Mouse (Mus musculus) CH12.LX (cell line): Measurements from ENCODE around the gene Gm20521. TPM values are rescaled to one million over a fixed set of nuclear protein-coding genes. Genes with fewer than 3 reads are reported as not detected.

Experiments used
- DNase-seq: peaks from one replicate; pipeline ENCODE4 v3.0.0-alpha.2; 2013; ENCODE audit errors: extremely low read depth
- H3K27ac ChIP-seq: 2 replicates; pipeline ENCODE4 v1.5.1; 2012; ENCODE audit warnings: low read depth, mild to moderate bottlenecking, control low read depth, moderate library complexity; ENCODE audit not compliant: insufficient read depth
- H3K27me3 ChIP-seq: replicated peaks from 2 replicates; pipeline ENCODE3; 2012; ENCODE audit warnings: inconsistent platforms
- H3K36me3 ChIP-seq, 2 experiments: replicated peaks in 1 of 2; 2 replicates each; pipeline versions ENCODE3 to v1.6.1; 2012; ENCODE audit warnings: inconsistent platforms in 1 of 2, low read length in 1 of 2, mild to moderate bottlenecking in 1 of 2, mixed read lengths in 1 of 2, moderate library complexity in 1 of 2; ENCODE audit not compliant: control insufficient read depth in 1 of 2, insufficient read depth in 1 of 2
- H3K4me1 ChIP-seq, 2 experiments: 2 replicates each; pipeline ENCODE4 v1.6.1; 2012; ENCODE audit warnings: inconsistent platforms in 1 of 2, moderate library complexity in 1 of 2; ENCODE audit not compliant: insufficient read depth in 2 of 2, control insufficient read depth in 1 of 2
- H3K4me2 ChIP-seq: 2 replicates; pipeline ENCODE4 v1.6.1; 2012; ENCODE audit warnings: low read depth, mild to moderate bottlenecking, control low read depth; ENCODE audit not compliant: poor library complexity, insufficient read depth, severe bottlenecking
- H3K4me3 ChIP-seq, 3 experiments: fragments of 150-350 bp in 1 of 3; sonication (generic) in 1 of 3; replicated peaks in 1 of 3; 2 replicates each; pipeline versions ENCODE3 to v1.5.1; 2011 to 2012; ENCODE audit warnings: low read depth in 2 of 3, low read length in 2 of 3, mild to moderate bottlenecking in 2 of 3, moderate library complexity in 2 of 3, control low read depth in 1 of 3, improper control_type of control experiment in 1 of 3, inconsistent platforms in 1 of 3, mixed read lengths in 1 of 3; ENCODE audit not compliant: poor library complexity in 1 of 3
- H3K79me2 ChIP-seq: replicated peaks from 2 replicates; pipeline ENCODE4 v1.6.1; 2012; ENCODE audit warnings: mild to moderate bottlenecking, moderate library complexity; ENCODE audit not compliant: control insufficient read depth, poor library complexity, insufficient read depth, severe bottlenecking; ENCODE audit errors: extremely low read depth
- H3K9ac ChIP-seq: 2 replicates; pipeline ENCODE4 v1.6.1; 2012; ENCODE audit warnings: low read depth, mild to moderate bottlenecking, control low read depth, moderate library complexity; ENCODE audit not compliant: insufficient read depth
- H3K9me3 ChIP-seq: replicated peaks from 2 replicates; pipeline ENCODE3; 2012; ENCODE audit warnings: low read length, inconsistent platforms, mixed read lengths
- BHLHE40 ChIP-seq: IDR thresholded peaks from 2 replicates; pipeline ENCODE4 v1.6.1; 2011; ENCODE audit warnings: mild to moderate bottlenecking, low read depth, low read length, improper control_type of control experiment
- CHD1 ChIP-seq: IDR thresholded peaks from 2 replicates; pipeline ENCODE4 v1.6.1; 2012; ENCODE audit warnings: low read depth, low read length, improper control_type of control experiment, inconsistent platforms
- CHD2 ChIP-seq: IDR thresholded peaks from 2 replicates; pipeline ENCODE4 v1.6.1; 2011; ENCODE audit warnings: low read length, improper control_type of control experiment
- CTCF ChIP-seq, 2 experiments: IDR thresholded peaks in 1 of 2; conservative IDR thresholded peaks in 1 of 2; 2 replicates each; pipeline ENCODE4 v1.5.1; 2011 to 2012; ENCODE audit warnings: low read depth in 2 of 2, low read length in 2 of 2, improper control_type of control experiment in 1 of 2, inconsistent platforms in 1 of 2, mild to moderate bottlenecking in 1 of 2, moderate library complexity in 1 of 2
- E2F4 ChIP-seq: IDR thresholded peaks from 2 replicates; pipeline ENCODE4 v1.6.1; 2011; ENCODE audit warnings: low read depth, low read length, improper control_type of control experiment; ENCODE audit not compliant: insufficient replicate concordance
- ELF1 ChIP-seq: IDR thresholded peaks from 2 replicates; pipeline ENCODE4 v1.6.1; 2014; ENCODE audit warnings: low read depth, mild to moderate bottlenecking, inconsistent platforms, low read length, improper control_type of control experiment
- EP300 ChIP-seq: IDR thresholded peaks from 2 replicates; pipeline ENCODE4 v1.6.1; 2011; ENCODE audit warnings: low read length, improper control_type of control experiment
- ETS1 ChIP-seq: conservative IDR thresholded peaks from 2 replicates; pipeline ENCODE4 v1.6.1; 2012; ENCODE audit warnings: low read depth, mild to moderate bottlenecking, inconsistent platforms, low read length, improper control_type of control experiment, moderate library complexity
- HCFC1 ChIP-seq: IDR thresholded peaks from 2 replicates; pipeline ENCODE4 v1.6.1; 2012; ENCODE audit warnings: low read depth, mild to moderate bottlenecking, inconsistent platforms, low read length, improper control_type of control experiment
- IRF4 ChIP-seq: IDR thresholded peaks from 2 replicates; pipeline ENCODE4 v1.6.1; 2014; ENCODE audit warnings: low read depth, mild to moderate bottlenecking, inconsistent platforms, low read length, improper control_type of control experiment
- JUN ChIP-seq: IDR thresholded peaks from 2 replicates; pipeline ENCODE4 v1.6.1; 2011; ENCODE audit warnings: low read depth, mild to moderate bottlenecking, low read length, improper control_type of control experiment, moderate library complexity; ENCODE audit not compliant: insufficient read depth
- JUND ChIP-seq: conservative IDR thresholded peaks from 2 replicates; pipeline ENCODE4 v1.6.1; 2011; ENCODE audit warnings: low read depth, low read length, improper control_type of control experiment
- KAT2A ChIP-seq: IDR thresholded peaks from 2 replicates; pipeline ENCODE4 v1.6.1; 2012; ENCODE audit warnings: low read length, improper control_type of control experiment, inconsistent platforms; ENCODE audit not compliant: insufficient replicate concordance
- MAFK ChIP-seq: IDR thresholded peaks from 2 replicates; pipeline ENCODE4 v1.6.1; 2011; ENCODE audit warnings: low read length, improper control_type of control experiment; ENCODE audit not compliant: insufficient replicate concordance
- MAX ChIP-seq: IDR thresholded peaks from 2 replicates; pipeline ENCODE4 v1.6.1; 2011; ENCODE audit warnings: low read length, improper control_type of control experiment
- MAZ ChIP-seq: IDR thresholded peaks from 2 replicates; pipeline ENCODE4 v1.6.1; 2012; ENCODE audit warnings: low read depth, mild to moderate bottlenecking, inconsistent platforms, low read length, improper control_type of control experiment, moderate library complexity
- MEF2A ChIP-seq: IDR thresholded peaks from 2 replicates; pipeline ENCODE4 v1.6.1; 2014; ENCODE audit warnings: low read depth, mild to moderate bottlenecking, inconsistent platforms, low read length, improper control_type of control experiment, borderline replicate concordance
- MXI1 ChIP-seq: IDR thresholded peaks from 2 replicates; pipeline ENCODE4 v1.6.1; 2011; ENCODE audit warnings: mild to moderate bottlenecking, low read depth, low read length, improper control_type of control experiment
- MYC ChIP-seq: IDR thresholded peaks from 2 replicates; pipeline ENCODE4 v1.6.1; 2011; ENCODE audit warnings: low read depth, mild to moderate bottlenecking, improper control_type of control experiment, low read length
- POLR2A ChIP-seq: IDR thresholded peaks from 2 replicates; pipeline ENCODE4 v1.6.1; 2011; ENCODE audit warnings: low read depth, mild to moderate bottlenecking, improper control_type of control experiment, low read length
- RAD21 ChIP-seq: IDR thresholded peaks from 2 replicates; pipeline ENCODE4 v1.6.1; 2011; ENCODE audit warnings: low read depth, mild to moderate bottlenecking, low read length, improper control_type of control experiment, moderate library complexity
- SIN3A ChIP-seq: IDR thresholded peaks from 2 replicates; pipeline ENCODE4 v1.6.1; 2012; ENCODE audit warnings: low read length, improper control_type of control experiment, inconsistent platforms
- SMC3 ChIP-seq: IDR thresholded peaks from 2 replicates; pipeline ENCODE4 v1.6.1; 2011; ENCODE audit warnings: low read depth, low read length, improper control_type of control experiment
- TCF12 ChIP-seq: IDR thresholded peaks from 2 replicates; pipeline ENCODE4 v1.6.1; 2014; ENCODE audit warnings: low read depth, mild to moderate bottlenecking, inconsistent platforms, low read length, improper control_type of control experiment
- UBTF ChIP-seq: IDR thresholded peaks from 2 replicates; pipeline ENCODE4 v1.6.1; 2012; ENCODE audit warnings: low read depth, mild to moderate bottlenecking, inconsistent platforms, low read length, improper control_type of control experiment, moderate library complexity
- USF1 ChIP-seq: IDR thresholded peaks from 2 replicates; pipeline ENCODE4 v1.6.1; 2014; ENCODE audit warnings: low read depth, mild to moderate bottlenecking, inconsistent platforms, low read length, improper control_type of control experiment
- USF2 ChIP-seq: conservative IDR thresholded peaks from 2 replicates; pipeline ENCODE4 v1.6.1; 2011; ENCODE audit warnings: low read depth, low read length, improper control_type of control experiment
- ZC3H11A ChIP-seq: IDR thresholded peaks from 2 replicates; pipeline ENCODE4 v1.6.1; 2012; ENCODE audit warnings: low read depth, mild to moderate bottlenecking, inconsistent platforms, low read length, improper control_type of control experiment
- ZKSCAN1 ChIP-seq: IDR thresholded peaks from 2 replicates; pipeline ENCODE4 v1.6.1; 2012; ENCODE audit warnings: low read depth, inconsistent platforms, low read length, improper control_type of control experiment, borderline replicate concordance
- ZNF384 ChIP-seq: IDR thresholded peaks from 2 replicates; pipeline ENCODE4 v1.6.1; 2012; ENCODE audit warnings: low read depth, low read length, improper control_type of control experiment, inconsistent platforms
- dilution Hi-C: fragments of 300-500 bp; cut with MboI; formaldehyde crosslinking; loops from 2 replicates; pipeline ENCODE4 v1.14.3; 2020; ENCODE audit warnings: low sequenced_read_pairs; ENCODE audit not compliant: extremely low pct_unique_long_range_greater_than_20kb, extremely low pct_ligation_motif_present
- in situ Hi-C: fragments of 300-500 bp; cut with MboI; formaldehyde crosslinking; loops from 3 replicates; pipeline ENCODE4 v1.14.3; 2019; ENCODE audit warnings: low sequenced_read_pairs, low pct_ligation_motif_present, low pct_unique_long_range_greater_than_20kb, mixed read lengths
- polyA plus RNA-seq: library from polyadenylated mRNA; unstranded; fragments of >175 nt; gene quantifications from 2 replicates; pipeline ENCODE4 v1.2.1, GENCODE M21; 2012; ENCODE audit warnings: low read depth; ENCODE audit not compliant: insufficient read length
- total RNA-seq, 2 experiments: library from RNA; depleted of rRNA; stranded (reverse); fragments of 300-350 nt in 1 of 2; fragments of >200 nt in 1 of 2; gene quantifications; 2 replicates each; pipeline ENCODE4 v1.2.3; 2012 to 2014

The Gm20521 gene
- total and polyA plus RNA-seq, 3 experiments: not detected

- dilution Hi-C loops: no loop called here
- Histone ChIP-seq H3K36me3 (peaks cover 0 to 11% of the 10 kb centered on the region in 2 experiments), H3K79me2 (no peaks in the 10 kb centered on the region), H3K4me2 (no peak overlapping the region), H3K9ac (no peak overlapping the region), H3K27me3 (no peaks in the 10 kb centered on the region), H3K27ac (no peak overlapping the region), H3K9me3 (no peaks in the 10 kb centered on the region), H3K4me3 (no peak overlapping the region), H3K4me1 (peaks cover 0 to 13% of the 10 kb centered on the region in 2 experiments; a peak in 2 of 4 replicates)
- DNase-seq: peak; percentile 51
- TF ChIP-seq SMC3 (peak; percentile 52), CTCF (conservative IDR thresholded peaks at IDR 0.05 in 1 of 2, IDR thresholded peaks at IDR 0.05 in 1 of 2; ENCODE audit: low read depth in 2 of 2, low read length in 2 of 2) (peak; percentile 71 to 81), MAX (no peak), RAD21 (peak; percentile 36), ZC3H11A (no peak)
- in situ Hi-C loops: no loop called here
These were observed 22.7 kb upstream of the Gm20521 start for GRCm38 (mm10) chr14:54860511-54860910.

- H3K4me3 ChIP-seq: peak overlapping the region; percentile 74 to 89 (median 89)
- H3K9ac ChIP-seq: peak overlapping the region; percentile 95
- peak; percentile 84 for DNase-seq
- H3K27me3 ChIP-seq: no peaks in the 10 kb centered on the region
- in situ Hi-C loops: no loop called here
- peak overlapping the region; percentile 4; the same call in 1 of the 2 replicates for H3K27ac ChIP-seq
- H3K79me2 ChIP-seq: no peaks in the 10 kb centered on the region
- H3K9me3 ChIP-seq: no peaks in the 10 kb centered on the region
- H3K4me2 ChIP-seq: peak overlapping the region; percentile 91
- no peaks in the 10 kb centered on the region for H3K36me3 ChIP-seq
- dilution Hi-C loops: no loop called here
- H3K4me1 ChIP-seq: peaks cover 0 to 5% of the 10 kb centered on the region in 2 experiments; a peak in 2 of 4 replicates
- TF ChIP-seq CHD1: 0 out of 2 replicates have a peak, but pooled peaks have one; percentile 44
- peak; percentile 78; the same call in 1 of the 2 replicates for TF ChIP-seq MAX
- TF ChIP-seq IRF4: 0 out of 2 replicates have a peak, but pooled peaks have one; percentile 27
- no peak for TF ChIP-seq MEF2A
- TF ChIP-seq BHLHE40: no peak
- no peak for TF ChIP-seq ETS1
- TF ChIP-seq MAFK: no peak
- TF ChIP-seq ELF1: peak; percentile 64
- no peak for TF ChIP-seq JUND
- no peak for TF ChIP-seq JUN
- 0 out of 2 replicates have a peak, but pooled peaks have one; percentile 22 for TF ChIP-seq HCFC1
- TF ChIP-seq USF2: no peak
- peak in 1 of 2 experiments; percentile 31; a peak in 1 of 4 replicates for TF ChIP-seq CTCF (conservative IDR thresholded peaks at IDR 0.05 in 1 of 2, IDR thresholded peaks at IDR 0.05 in 1 of 2; ENCODE audit: low read depth in 2 of 2, low read length in 2 of 2)
- TF ChIP-seq ZC3H11A: no peak
- TF ChIP-seq ZKSCAN1: no peak
- TF ChIP-seq MYC: no peak
- peak; percentile 70; the same call in 1 of the 2 replicates for TF ChIP-seq TCF12
- no peak for TF ChIP-seq EP300
- 0 out of 2 replicates have a peak, but pooled peaks have one; percentile 8 for TF ChIP-seq USF1
- TF ChIP-seq POLR2A: peak; percentile 73
- peak; percentile 29; the same call in 1 of the 2 replicates for TF ChIP-seq MAZ
- no peak for TF ChIP-seq E2F4
- peak; percentile 58; the same call in 1 of the 2 replicates for TF ChIP-seq MXI1
- TF ChIP-seq KAT2A: 0 out of 2 replicates have a peak, but pooled peaks have one; percentile 25
- TF ChIP-seq ZNF384: no peak
- TF ChIP-seq SIN3A: peak; percentile 84; the same call in 1 of the 2 replicates
- TF ChIP-seq CHD2: peak; percentile 74
- no peak for TF ChIP-seq UBTF
These were observed 19.5 kb upstream of the Gm20521 start for GRCm38 (mm10) chr14:54863501-54864312.
